Comparison of ENCODE assay signal across 14 mouse cellular contexts in genomic region chr10:28116982-28117381, GRCm38 (mm10). TPM values are rescaled to one million over a fixed set of nuclear protein-coding genes. Genes with fewer than 3 reads are reported as not detected.
"Had no signal": no experiment of that assay in that cellular context is flagged by ENCODE, and none has a peak within 500 bp of the region (broad histone marks: within the 10 kb centered on the region; RNA-seq: fewer than 3 reads in every experiment).

No protein-coding gene starts in this region.

- DNase-seq: kidney, adult 9 months; kidney, postnatal 10 days; kidney, postnatal 4 days; liver; lung, embryonic 14.5 days; lung, postnatal 14 days; right cerebral cortex, postnatal 14 days; thymus, postnatal 4 days had no signal

- H3K27me3 ChIP-seq: limb, embryonic 12.5 days; liver, embryonic 15.5 days; megakaryocyte, embryonic 14.5 days had no signal

- H3K4me2 ChIP-seq: limb, embryonic 12.5 days; liver, embryonic 15.5 days; lung, embryonic 14.5 days; midbrain, embryonic 11.5 days had no signal

- H3K4me3 ChIP-seq: limb, embryonic 12.5 days; liver, embryonic 15.5 days; megakaryocyte, embryonic 14.5 days had no signal

- H3K36me3 ChIP-seq: limb, embryonic 12.5 days; liver, embryonic 15.5 days had no signal

- ATAC-seq: midbrain, embryonic 16.5 days had no signal

- H3K9ac ChIP-seq: limb, embryonic 12.5 days; liver, embryonic 15.5 days; lung, embryonic 14.5 days had no signal

- H3K9me3 ChIP-seq: limb, embryonic 12.5 days; liver, embryonic 15.5 days had no signal

- H3K4me1 ChIP-seq: megakaryocyte, embryonic 14.5 days had no signal

- H3K27ac ChIP-seq: limb, embryonic 12.5 days; liver, embryonic 15.5 days; macrophage had no signal

RNA-seq across cellular contexts. Expression of gene Ptprk, which starts 42.4 kb away (rescaled TPM):
- polyA plus RNA-seq: macrophage had no signal
